Mouse (Mus musculus) stomach, embryonic 15.5 days (tissue): Measurements from ENCODE around the gene Rprm. TPM values are rescaled to one million over a fixed set of nuclear protein-coding genes. Genes with fewer than 3 reads are reported as not detected.
A peak's percentile ranks its signal among the peaks of the same experiment; 100 is the strongest.

Experiments
- ATAC-seq: fragments of 200-750 bp; cut with Nextera tagmentation; 2 replicates; pipeline ENCODE4 v1.8.0; 2017; ENCODE audit warnings: low read depth, moderate number of reproducible peaks, moderate TSS enrichment; ENCODE audit not compliant: insufficient read depth, low FRiP score
- H3K27ac ChIP-seq: fragments of 300-500 bp; sonication (generic); 2 replicates; pipeline ENCODE4 v1.5.1; 2015; ENCODE audit warnings: mild to moderate bottlenecking, inconsistent platforms
- H3K27me3 ChIP-seq: fragments of 300-500 bp; sonication (generic); replicated peaks from 2 replicates; pipeline ENCODE4 v1.6.1; 2015; ENCODE audit warnings: inconsistent platforms
- H3K36me3 ChIP-seq: fragments of 300-500 bp; sonication (generic); 2 replicates; pipeline ENCODE4 v1.6.1; 2015; ENCODE audit warnings: inconsistent platforms
- H3K4me1 ChIP-seq: fragments of 300-500 bp; sonication (generic); 2 replicates; pipeline ENCODE4 v1.6.1; 2015; ENCODE audit warnings: inconsistent platforms
- H3K4me2 ChIP-seq: fragments of 300-500 bp; sonication (generic); 2 replicates; pipeline ENCODE4 v1.6.1; 2015; ENCODE audit warnings: mild to moderate bottlenecking, inconsistent platforms
- H3K4me3 ChIP-seq: fragments of 300-500 bp; sonication (generic); replicated peaks from 2 replicates; pipeline ENCODE4 v1.5.1; 2015; ENCODE audit warnings: inconsistent platforms
- H3K9ac ChIP-seq: fragments of 300-500 bp; sonication (generic); 2 replicates; pipeline ENCODE4 v1.6.1; 2015; ENCODE audit warnings: inconsistent platforms
- H3K9me3 ChIP-seq: fragments of 300-500 bp; sonication (generic); 2 replicates; pipeline ENCODE4 v1.6.1; 2016; ENCODE audit warnings: inconsistent platforms
- WGBS: fragments of 180-500 bp; shearing (Covaris S2); methylation state at CpG from one replicate; pipeline ENCODE4 v1.1.7; 2015; 5-methylcytosine and 5-hydroxymethylcytosine counted together
- polyA plus RNA-seq: library from polyadenylated mRNA; unstranded; fragments of >200 nt; fragmentation: Nextera tagmentation; extraction: Ambion mirVana; gene quantifications from 2 replicates; pipeline ENCODE4 v1.2.1, GENCODE M21; 2015

The Rprm gene
- 17.2 and 25.8 TPM in 2 replicates for polyA plus RNA-seq

DNA sequence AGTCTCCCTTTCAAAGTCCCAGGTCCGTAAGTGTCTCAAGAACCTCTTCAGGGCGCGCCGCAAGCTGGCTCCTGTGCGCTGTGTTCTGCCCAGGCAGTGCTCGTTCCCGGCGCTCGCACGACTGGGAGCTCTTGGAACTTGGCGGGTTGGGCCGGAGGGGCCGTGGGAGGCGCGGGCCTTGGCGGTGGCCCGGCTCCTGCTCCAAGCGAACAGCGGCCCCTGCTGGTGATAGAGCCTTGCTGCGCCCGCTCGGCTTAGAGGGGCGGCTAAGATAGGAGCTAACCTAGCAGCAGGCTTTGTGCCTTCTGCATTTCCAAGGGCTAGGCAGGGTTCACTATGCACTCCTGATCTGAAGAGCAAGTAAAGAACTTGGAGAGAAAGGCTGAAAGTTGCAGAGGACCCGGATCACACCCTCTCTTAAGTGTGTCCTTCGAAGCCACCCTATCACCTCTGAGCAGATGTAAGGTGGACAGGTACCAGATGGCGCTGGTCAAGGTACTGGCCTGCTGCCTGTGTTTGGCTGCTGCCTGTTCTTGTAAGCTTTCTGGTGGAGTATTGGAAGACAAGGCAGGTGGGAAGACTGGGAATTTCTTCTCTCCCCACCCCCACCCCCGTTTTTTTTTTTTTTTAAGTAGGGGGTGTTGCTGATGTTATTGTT lies at the start of gene Rprm:
Rprm (minus strand) TSS at position 123 of the 658 bp plus-strand sequence.
- H3K9me3 ChIP-seq: no peaks in the 10 kb centered on the region
- H3K9ac ChIP-seq: no peak within 1 kb of the TSS; the same call in 1 of the 2 replicates
- peak within 1 kb of the TSS; percentile 53; the same call in 1 of the 2 replicates for H3K27ac ChIP-seq
- peak within 1 kb of the TSS; percentile 96 for H3K4me2 ChIP-seq
- WGBS: 4% methylated on average over 27 of the region's 27 CpGs
- no peaks in the 10 kb centered on the region; the same call in 1 of the 2 replicates for H3K27me3 ChIP-seq
- peaks cover 3% of the 10 kb centered on the region for H3K4me1 ChIP-seq
- peak within 1 kb of the TSS; percentile 52 for H3K4me3 ChIP-seq
- no peaks in the 10 kb centered on the region for H3K36me3 ChIP-seq
- ATAC-seq: peak; percentile 94

GRCm38 (mm10) chr2:54119305-54119704 lies 34.0 kb upstream of the Rprm start:
- WGBS: 58% methylated on average over 6 of the region's 6 CpGs

GRCm38 (mm10) chr2:54118881-54119280 lies 33.5 kb upstream of the Rprm start:
- Histone ChIP-seq H3K36me3 (no peaks in the 10 kb centered on the region), H3K4me2 (no peak overlapping the region), H3K4me1 (no peaks in the 10 kb centered on the region), H3K27ac (no peak overlapping the region), H3K4me3 (no peak overlapping the region), H3K27me3 (no peaks in the 10 kb centered on the region), H3K9me3 (no peaks in the 10 kb centered on the region), H3K9ac (no peak overlapping the region)
- WGBS: 16% methylated on average over 3 of the region's 3 CpGs
- ATAC-seq: no peak

More at GRCm38 (mm10) chr2:54119305-54119704, 34.0 kb upstream of the Rprm start:
- no peak for ATAC-seq
- Histone ChIP-seq H3K27ac (no peak overlapping the region), H3K36me3 (no peaks in the 10 kb centered on the region), H3K9ac (no peak overlapping the region), H3K4me2 (no peak overlapping the region), H3K27me3 (no peaks in the 10 kb centered on the region), H3K9me3 (no peaks in the 10 kb centered on the region), H3K4me3 (no peak overlapping the region), H3K4me1 (no peaks in the 10 kb centered on the region)

DNA sequence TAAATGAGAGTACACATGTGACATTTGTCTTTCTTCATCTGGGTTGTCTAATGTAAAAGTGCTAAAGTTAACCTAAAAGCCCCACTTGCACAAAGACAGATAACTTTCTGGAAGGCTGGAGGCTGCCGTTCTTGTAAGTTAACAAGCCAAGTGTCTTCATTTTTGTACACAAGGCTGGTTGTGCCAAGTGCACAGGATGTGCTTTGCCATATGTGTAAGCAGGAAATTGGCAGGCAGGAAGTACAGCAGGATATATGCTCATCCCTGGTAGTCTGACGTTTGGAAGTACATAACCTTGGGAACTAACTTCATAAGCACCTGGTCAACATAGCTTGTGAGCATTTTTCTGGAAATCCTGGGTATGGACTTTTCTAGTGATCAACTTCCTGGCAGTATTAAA lies 25.9 kb upstream of the Rprm start:
- ATAC-seq: no peak
- Histone ChIP-seq H3K27ac (no peak overlapping the region), H3K9me3 (no peaks in the 10 kb centered on the region), H3K4me3 (no peak overlapping the region), H3K9ac (no peak overlapping the region), H3K27me3 (no peaks in the 10 kb centered on the region), H3K4me2 (no peak overlapping the region), H3K4me1 (no peaks in the 10 kb centered on the region), H3K36me3 (no peaks in the 10 kb centered on the region)
- WGBS: 58% methylated on average over 2 of the region's 2 CpGs

GRCm38 (mm10) chr2:54106232-54106726 lies 20.9 kb upstream of the Rprm start:
- WGBS: 64% methylated on average over 1 of the region's 1 CpGs
- Histone ChIP-seq H3K27me3 (no peaks in the 10 kb centered on the region), H3K27ac (no peak overlapping the region), H3K4me3 (no peak overlapping the region), H3K9me3 (no peaks in the 10 kb centered on the region), H3K9ac (no peak overlapping the region), H3K4me1 (no peaks in the 10 kb centered on the region), H3K4me2 (no peak overlapping the region), H3K36me3 (no peaks in the 10 kb centered on the region)
- no peak for ATAC-seq

GRCm38 (mm10) chr2:54099939-54100338 lies 14.6 kb upstream of the Rprm start:
- ATAC-seq: no peak
- 76% methylated on average over 1 of the region's 1 CpGs for WGBS

DNA sequence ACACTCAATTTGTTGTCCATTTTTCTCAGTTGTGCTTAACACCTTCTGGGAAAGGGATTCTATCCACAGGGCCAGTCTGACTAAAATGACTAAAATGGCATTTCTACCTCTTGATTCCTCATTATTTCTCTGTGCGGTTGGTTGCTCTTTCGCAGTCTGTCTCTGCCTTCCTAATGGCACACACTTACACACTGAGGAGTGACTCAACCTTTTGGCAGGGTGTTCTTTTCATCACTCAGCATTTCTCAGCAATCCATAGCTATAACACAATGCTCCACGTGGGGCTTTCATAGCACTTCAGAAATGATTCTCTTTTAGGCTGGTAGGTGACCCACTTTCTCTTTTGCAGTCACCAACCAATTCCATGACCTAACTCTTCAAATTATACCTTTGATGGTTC lies 7.3 kb upstream of the Rprm start:
- Histone ChIP-seq H3K4me2 (no peak overlapping the region), H3K4me1 (no peaks in the 10 kb centered on the region), H3K27ac (no peak overlapping the region), H3K9ac (no peak overlapping the region), H3K9me3 (no peaks in the 10 kb centered on the region), H3K27me3 (no peaks in the 10 kb centered on the region), H3K36me3 (no peaks in the 10 kb centered on the region), H3K4me3 (no peak overlapping the region)
- ATAC-seq: no peak
- 85% methylated on average over 3 of the region's 3 CpGs for WGBS

More at GRCm38 (mm10) chr2:54099939-54100338, 14.6 kb upstream of the Rprm start:
- no peak overlapping the region for H3K4me2 ChIP-seq
- no peaks in the 10 kb centered on the region for H3K36me3 ChIP-seq
- no peaks in the 10 kb centered on the region for H3K9me3 ChIP-seq
- no peak overlapping the region for H3K9ac ChIP-seq
- H3K27ac ChIP-seq: no peak overlapping the region
- H3K27me3 ChIP-seq: no peaks in the 10 kb centered on the region
- no peak overlapping the region for H3K4me3 ChIP-seq
- H3K4me1 ChIP-seq: no peaks in the 10 kb centered on the region

DNA sequence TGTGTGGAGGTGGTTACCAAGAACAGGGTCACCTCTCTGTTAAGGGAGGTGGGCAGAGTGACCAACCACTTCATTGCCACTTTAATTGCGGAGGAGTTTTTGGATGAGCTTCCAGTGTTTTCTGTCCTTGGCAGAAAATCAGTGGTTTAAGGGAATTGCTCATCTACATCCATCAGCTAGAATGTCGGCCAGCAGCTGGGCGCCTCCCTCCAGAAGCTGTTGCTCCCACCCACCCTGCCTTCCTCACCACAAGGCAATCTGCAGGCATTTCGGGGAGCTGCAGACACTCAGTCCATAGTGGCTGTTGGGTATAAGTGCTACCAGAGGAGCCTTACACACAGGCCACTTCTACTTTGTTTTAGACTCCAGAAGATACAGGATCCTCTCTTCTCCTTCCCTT lies 902 bp upstream of the Rprm start:
- H3K27me3 ChIP-seq: no peaks in the 10 kb centered on the region; the same call in 1 of the 2 replicates
- no peak overlapping the region for H3K27ac ChIP-seq
- no peak for ATAC-seq
- no peaks in the 10 kb centered on the region for H3K9me3 ChIP-seq
- whole genome bisulfite sequencing: 71% methylated on average over 4 of the region's 4 CpGs
- no peak overlapping the region for H3K4me2 ChIP-seq
- peaks cover 3% of the 10 kb centered on the region for H3K4me1 ChIP-seq
- no peaks in the 10 kb centered on the region for H3K36me3 ChIP-seq
- no peak overlapping the region for H3K9ac ChIP-seq
- no peak overlapping the region for H3K4me3 ChIP-seq

DNA sequence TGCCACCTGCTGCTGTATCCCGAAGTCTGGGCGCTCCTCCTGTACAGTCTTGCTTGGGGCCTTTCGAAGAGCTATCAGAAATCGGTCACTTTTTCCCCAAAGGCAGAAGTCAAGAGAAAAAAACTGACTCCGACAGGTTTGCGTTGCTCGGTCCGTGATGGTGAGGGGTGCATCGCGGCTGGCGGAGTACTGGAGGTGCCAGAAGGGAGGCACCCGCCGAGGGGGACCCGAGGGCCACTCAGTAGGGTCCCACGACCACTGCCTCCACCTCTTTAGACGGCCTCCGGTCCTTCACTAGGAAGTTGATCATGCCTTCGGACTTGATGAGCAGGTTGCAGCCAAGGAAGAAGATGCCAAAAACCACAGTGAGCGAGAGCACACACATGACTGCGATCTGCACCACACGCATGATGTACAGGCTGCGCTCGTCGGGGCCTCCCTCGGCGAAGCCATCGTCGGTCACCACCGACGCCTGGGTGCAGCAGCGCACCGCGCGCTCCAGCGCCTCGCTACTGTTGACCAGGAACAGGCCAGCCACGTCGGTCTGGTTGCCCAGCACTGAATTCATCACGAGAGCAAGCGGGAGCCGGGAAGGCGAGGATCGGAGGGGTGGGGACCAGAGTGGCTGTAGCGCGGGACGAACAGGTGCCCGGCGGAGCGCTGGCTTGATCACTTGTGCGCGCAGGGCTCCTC lies 469 bp downstream of the Rprm start:
- Histone ChIP-seq H3K4me1 (peaks cover 3% of the 10 kb centered on the region), H3K4me3 (peak overlapping the region; percentile 52), H3K9me3 (no peaks in the 10 kb centered on the region), H3K4me2 (peak overlapping the region; percentile 96), H3K36me3 (no peaks in the 10 kb centered on the region), H3K27ac (peak overlapping the region; percentile 53; the same call in 1 of the 2 replicates), H3K27me3 (no peaks in the 10 kb centered on the region; the same call in 1 of the 2 replicates), H3K9ac (no peak overlapping the region; the same call in 1 of the 2 replicates)
- peak; percentile 43 for ATAC-seq
- WGBS: 2% methylated on average over 51 of the region's 51 CpGs

GRCm38 (mm10) chr2:54083861-54084736 lies 1.3 kb downstream of the Rprm start:
- peak; percentile 25 for ATAC-seq
- Histone ChIP-seq H3K9me3 (no peaks in the 10 kb centered on the region), H3K4me2 (peak overlapping the region; percentile 96), H3K4me3 (peak overlapping the region; percentile 52), H3K9ac (no peak overlapping the region), H3K27me3 (no peaks in the 10 kb centered on the region; the same call in 1 of the 2 replicates), H3K27ac (no peak overlapping the region), H3K36me3 (no peaks in the 10 kb centered on the region), H3K4me1 (peaks cover 3% of the 10 kb centered on the region)
- 1% methylated on average over 29 of the region's 29 CpGs for whole genome bisulfite sequencing

DNA sequence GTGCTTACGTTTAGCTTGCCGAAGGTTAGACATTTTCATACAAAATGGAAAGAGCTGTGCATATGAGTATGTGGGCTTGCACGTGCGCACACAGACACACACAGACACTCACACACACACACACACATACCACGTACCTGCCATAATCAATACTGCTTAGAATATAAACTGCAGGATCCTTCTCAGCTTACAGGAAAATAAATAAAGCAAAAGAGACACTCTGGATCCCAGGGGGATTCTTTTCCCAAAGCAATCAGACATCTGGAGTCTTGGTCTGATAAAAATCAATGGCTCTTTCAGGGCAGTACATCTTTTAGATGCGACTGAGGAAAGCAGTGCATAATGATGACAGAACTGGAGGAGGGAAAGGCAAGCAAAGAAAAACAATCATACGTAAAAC lies 6.4 kb downstream of the Rprm start:
- Histone ChIP-seq H3K9me3 (no peaks in the 10 kb centered on the region), H3K36me3 (no peaks in the 10 kb centered on the region), H3K4me2 (no peak overlapping the region), H3K9ac (no peak overlapping the region), H3K27me3 (no peaks in the 10 kb centered on the region), H3K4me3 (no peak overlapping the region), H3K27ac (no peak overlapping the region), H3K4me1 (peaks cover 3% of the 10 kb centered on the region; the same call in 1 of the 2 replicates)
- 73% methylated on average over 7 of the region's 7 CpGs for WGBS
- ATAC-seq: no peak
